Mouse (Mus musculus) cortical plate, adult 2 months (tissue): Measurements from ENCODE around the gene Tsc22d4. TPM values are rescaled to one million over a fixed set of nuclear protein-coding genes. Genes with fewer than 3 reads are reported as not detected.

ENCODE experiments used
- H3K27ac ChIP-seq: fragments of 200-500 bp; 2 replicates; pipeline ENCODE4 v1.5.1; 2012; ENCODE audit warnings: low read length, control low read depth, inconsistent platforms; ENCODE audit not compliant: insufficient read depth
- H3K4me1 ChIP-seq: fragments of 200-500 bp; 2 replicates; pipeline ENCODE4 v1.6.1; 2011; ENCODE audit warnings: low read length; ENCODE audit not compliant: control insufficient read depth, insufficient read depth
- H3K4me3 ChIP-seq: fragments of 200-500 bp; 2 replicates; pipeline ENCODE4 v1.5.1; 2011; ENCODE audit warnings: mild to moderate bottlenecking, low read length, control low read depth; ENCODE audit not compliant: insufficient read depth
- CTCF ChIP-seq: fragments of 200-500 bp; IDR thresholded peaks from 2 replicates; pipeline ENCODE4 v1.5.1; 2011; ENCODE audit warnings: mild to moderate bottlenecking, control low read depth, low read length; ENCODE audit not compliant: insufficient read depth; ENCODE audit errors: extremely low read depth
- POLR2A ChIP-seq: fragments of 200-500 bp; IDR thresholded peaks from 2 replicates; pipeline ENCODE4 v1.6.1; 2011; ENCODE audit warnings: mild to moderate bottlenecking, low read length, control low read depth; ENCODE audit not compliant: insufficient read depth; ENCODE audit errors: extremely low read depth
- polyA plus RNA-seq: library from polyadenylated mRNA; depleted of rRNA; stranded (reverse); fragments of >200 nt; gene quantifications from 2 replicates; pipeline ENCODE4 v1.2.3, GENCODE M21; 2012

Tsc22d4 gene
- polyA plus RNA-seq, 1 experiment: 366 TPM

DNA sequence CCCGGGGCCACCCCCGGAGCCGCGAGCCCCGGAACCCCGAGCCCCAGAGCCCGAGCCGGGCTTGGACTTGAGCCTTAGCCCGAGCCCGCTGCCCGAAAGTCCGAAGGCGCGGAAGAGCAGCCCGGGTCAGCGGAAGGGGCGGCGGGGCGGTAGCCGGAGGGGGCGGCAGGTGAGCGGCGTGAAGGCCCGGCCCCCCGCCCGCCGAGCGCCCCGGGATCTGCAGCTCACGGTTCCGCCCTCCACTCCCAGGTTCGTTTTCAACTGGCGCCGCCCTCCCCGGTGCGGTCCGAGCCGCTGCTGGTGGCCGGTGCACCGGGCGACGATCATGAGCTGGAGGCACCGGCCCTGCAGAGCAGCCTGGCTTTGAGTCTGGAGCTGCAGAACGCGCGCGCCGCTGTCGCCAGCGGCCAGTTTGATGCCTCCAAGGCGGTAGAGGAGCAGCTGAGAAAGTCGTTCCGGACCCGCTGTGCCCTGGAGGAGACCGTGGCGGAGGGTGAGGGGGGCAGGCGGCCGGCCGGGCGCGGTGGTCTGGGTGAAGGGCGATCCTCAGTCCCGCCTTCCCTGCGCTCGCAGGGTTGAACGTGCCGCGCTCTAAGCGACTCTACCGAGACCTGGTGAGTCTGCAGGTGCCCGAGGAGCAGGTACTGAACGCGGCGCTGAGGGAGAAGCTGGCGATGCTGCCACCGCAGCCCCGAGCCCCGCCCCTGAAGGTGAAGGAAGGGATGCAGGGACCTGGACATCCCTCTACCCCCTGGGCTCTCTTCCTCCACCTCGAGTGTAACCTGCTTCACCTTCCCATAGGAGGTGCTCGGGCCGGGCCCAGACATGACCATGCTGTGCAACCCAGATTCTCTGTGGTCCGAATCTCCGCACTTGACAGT, 33.8 kb downstream of the Tsc22d4 start:
- H3K27ac ChIP-seq: no peak overlapping the region
- peaks cover 7% of the 10 kb centered on the region; the same call in 1 of the 2 replicates for H3K4me1 ChIP-seq
- TF ChIP-seq POLR2A: peak; percentile 31; the same call in 1 of the 2 replicates
- TF ChIP-seq CTCF: no peak
- H3K4me3 ChIP-seq: peak overlapping the region; percentile 84

DNA sequence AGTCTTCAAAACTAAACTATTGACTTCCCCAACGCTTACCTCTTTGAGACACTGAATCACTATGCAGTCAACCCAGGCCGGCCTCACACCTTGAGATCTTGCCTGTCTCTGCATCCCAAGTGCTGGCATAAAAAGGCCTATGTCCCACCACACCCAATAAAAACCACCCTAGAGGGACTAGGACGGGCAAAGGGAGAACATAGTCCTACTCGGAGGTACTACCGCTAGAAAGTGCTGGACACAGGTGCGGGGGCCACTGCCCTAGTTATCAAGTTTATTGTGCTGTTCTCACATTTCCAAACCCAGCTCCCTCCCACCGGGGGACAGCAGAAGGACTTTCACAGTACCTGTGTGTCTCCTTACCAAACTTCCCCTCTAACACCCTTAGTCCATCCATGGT, 36.1 kb downstream of the Tsc22d4 start:
- no peak overlapping the region for H3K4me3 ChIP-seq
- no peak overlapping the region for H3K27ac ChIP-seq
- no peak for TF ChIP-seq CTCF
- TF ChIP-seq POLR2A: no peak
- H3K4me1 ChIP-seq: peaks cover 10% of the 10 kb centered on the region; the same call in 1 of the 2 replicates

DNA sequence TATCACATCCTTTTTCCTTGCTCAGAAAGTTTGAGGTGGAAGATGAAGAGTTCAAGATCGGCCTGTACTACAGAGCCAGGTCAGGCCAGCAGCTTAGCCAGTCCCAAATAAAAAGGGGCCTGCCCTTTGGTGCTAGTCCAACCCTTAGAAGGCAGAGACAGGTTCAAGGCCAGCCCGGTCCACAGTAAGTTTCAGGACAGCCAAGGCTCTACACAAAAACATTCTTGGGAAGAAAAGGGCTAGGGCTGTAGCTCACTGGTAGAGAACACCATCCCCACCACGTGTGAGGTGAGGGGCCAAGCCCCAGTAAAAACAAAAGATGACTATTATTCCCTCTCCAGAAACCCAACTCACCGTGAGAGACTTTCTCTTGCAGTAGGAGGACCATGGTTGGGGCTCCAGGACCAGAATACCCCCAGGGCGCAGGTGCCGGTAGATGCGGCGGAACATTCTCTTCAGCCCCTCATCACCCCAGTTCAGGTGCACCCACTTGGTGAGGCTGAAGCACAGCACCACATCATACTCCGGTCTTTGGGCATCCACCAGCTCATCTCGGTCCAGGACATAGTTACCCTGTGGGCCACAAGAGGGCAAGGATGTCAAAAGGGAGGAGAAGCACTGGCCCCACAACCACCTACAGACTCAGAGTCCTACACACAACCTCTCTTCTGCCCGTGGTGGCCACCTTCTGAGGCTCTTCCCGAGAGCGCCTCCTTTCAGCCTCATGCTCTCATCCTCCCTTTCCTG, 37.4 kb downstream of the Tsc22d4 start:
- H3K4me1 ChIP-seq: peaks cover 10% of the 10 kb centered on the region; the same call in 1 of the 2 replicates
- no peak overlapping the region for H3K4me3 ChIP-seq
- no peak for TF ChIP-seq POLR2A
- no peak for TF ChIP-seq CTCF
- no peak overlapping the region for H3K27ac ChIP-seq

DNA sequence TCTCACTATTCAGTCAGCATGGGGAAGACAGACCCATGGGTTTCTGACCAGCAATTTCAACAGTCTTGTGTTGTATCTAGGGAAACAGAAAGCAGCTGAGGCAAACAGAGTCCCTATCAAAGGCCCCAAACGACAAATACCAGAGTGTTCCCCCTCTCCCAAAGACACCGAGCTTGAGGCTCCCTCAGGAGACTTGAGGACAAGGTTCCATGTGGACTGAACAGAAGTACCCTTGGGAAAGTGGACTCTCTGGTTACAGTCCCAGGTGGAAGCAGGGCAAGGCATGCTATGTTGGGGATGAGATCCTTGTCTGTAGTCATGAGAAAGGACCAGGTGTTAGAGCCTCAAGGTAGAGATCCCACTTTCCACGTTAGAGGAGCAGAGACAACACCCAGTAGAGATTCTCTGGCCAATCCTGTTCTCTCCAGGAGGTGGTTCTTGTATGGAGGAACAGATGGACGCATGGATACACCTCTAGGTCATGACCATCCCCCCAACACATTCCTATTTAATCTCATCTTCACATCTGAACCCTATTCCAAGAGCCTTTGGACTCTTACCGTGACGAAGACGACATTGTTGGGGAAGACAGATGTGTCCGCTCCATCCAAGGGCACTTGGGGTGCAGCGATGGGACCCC, 38.5 kb downstream of the Tsc22d4 start:
- no peak for TF ChIP-seq POLR2A
- no peak for TF ChIP-seq CTCF
- H3K4me3 ChIP-seq: peak overlapping the region; percentile 79; the same call in 1 of the 2 replicates
- no peak overlapping the region for H3K27ac ChIP-seq
- H3K4me1 ChIP-seq: peaks cover 10% of the 10 kb centered on the region; the same call in 1 of the 2 replicates

DNA sequence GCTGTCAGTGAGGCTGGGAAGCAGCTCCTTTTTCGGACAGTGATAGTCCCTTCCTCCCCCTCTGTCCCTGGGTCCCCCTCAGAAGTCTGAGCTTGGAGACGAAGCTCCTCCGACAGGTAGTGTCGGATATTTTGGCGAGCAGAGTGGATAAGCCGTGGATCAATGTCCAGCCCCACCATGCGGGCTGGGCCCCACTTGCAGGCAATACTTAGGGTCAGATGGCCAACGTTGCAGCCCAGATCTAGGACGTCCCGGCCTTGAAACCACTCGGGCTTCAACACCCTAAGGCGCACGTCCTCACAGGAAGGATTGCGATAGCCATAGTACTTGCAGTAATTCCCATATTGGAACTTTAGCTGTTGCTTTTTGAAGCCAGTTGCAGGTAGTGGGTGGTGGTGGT, 39.0 kb downstream of the Tsc22d4 start:
- Histone ChIP-seq H3K27ac (no peak overlapping the region), H3K4me1 (peaks cover 10% of the 10 kb centered on the region; the same call in 1 of the 2 replicates)

DNA sequence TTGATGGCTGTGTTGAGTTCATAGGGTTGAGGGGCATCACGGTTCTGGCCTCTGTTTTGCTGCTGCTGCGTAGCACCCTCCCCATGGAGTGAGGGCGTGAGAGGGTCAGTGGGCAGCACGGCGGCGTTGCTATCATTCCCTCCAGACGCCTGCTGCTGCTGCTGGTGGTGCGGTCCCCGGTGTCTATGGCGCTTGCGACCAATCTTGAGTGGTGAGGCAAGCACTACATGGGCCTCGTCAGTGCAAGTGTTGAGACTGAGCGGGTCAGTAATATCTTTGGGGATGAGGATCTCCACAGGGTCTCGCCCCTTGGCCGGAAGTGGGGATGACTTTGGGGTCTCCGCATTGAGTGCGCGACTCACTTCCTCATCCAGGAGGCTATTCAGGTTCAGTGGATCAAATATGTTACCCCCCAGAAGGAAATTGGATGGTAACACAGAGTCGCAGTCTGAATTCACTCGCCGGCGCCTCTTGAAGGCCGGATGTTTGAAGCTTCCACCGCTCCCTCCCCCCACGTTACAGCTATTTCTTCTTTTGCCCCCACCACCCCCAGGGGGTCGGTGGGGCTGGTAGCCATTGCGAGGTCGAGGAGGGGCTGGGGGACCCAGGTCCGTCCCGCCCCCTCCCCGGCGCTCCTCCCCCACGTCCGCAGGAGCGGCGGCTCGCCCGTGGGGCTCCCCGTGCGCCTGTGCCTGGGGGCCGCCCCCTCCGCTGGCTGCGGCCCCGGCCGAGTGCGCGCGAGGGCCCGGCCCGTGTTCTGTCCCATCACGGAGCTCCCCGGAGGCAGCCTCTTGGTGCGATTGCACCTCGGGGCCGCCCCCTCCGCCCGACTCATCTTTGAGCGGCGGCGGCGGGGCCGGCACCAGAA, 39.9 kb downstream of the Tsc22d4 start:
- peaks cover 10% of the 10 kb centered on the region; the same call in 1 of the 2 replicates for H3K4me1 ChIP-seq

More for the DNA sequence above, 39.0 kb downstream of the Tsc22d4 start:
- no peak for TF ChIP-seq POLR2A
- no peak for TF ChIP-seq CTCF
- peak overlapping the region; percentile 79; the same call in 1 of the 2 replicates for H3K4me3 ChIP-seq

DNA sequence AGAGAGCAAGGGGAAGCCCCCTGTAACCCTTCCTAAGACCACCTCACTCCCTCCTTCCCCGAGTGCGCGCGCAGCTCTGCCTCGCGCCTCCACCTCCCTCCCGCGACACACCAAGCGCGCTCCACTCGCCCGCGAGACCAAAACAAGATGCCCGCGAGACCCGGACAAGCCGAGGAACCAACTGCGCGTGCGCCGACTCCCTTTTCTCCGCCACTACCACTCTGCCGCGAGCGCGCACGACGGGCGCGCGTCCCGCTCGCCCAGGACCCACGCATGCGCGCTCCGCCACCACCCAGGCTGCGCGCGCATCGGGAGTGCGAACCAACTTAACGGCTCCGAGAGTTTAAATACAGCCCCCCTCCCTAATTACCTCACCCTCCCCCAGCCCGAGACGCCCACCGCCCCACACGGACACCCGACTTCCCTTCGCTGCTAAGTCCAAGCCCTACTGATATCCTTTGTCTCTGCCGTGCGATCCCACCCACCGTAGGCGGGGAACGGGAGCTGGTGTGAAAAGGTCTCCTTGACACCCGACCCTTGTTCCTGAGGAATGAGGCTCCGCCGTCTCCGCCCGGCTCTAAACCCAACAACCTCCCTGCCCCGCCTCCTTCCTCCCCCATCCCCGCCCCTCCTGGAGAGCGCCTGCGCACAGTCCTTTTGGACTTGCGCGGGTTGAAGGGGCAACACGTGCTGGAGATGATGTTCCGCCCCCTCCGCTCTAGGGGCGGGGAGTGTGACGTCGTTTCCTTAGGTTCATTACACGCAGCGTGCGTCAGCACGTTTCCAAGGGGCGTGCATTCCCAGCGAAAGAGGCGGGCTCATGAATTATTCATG, 40.8 kb downstream of the Tsc22d4 start:
- H3K4me1 ChIP-seq: peaks cover 10% of the 10 kb centered on the region; the same call in 1 of the 2 replicates
- peak overlapping the region; percentile 79 for H3K4me3 ChIP-seq
- peak overlapping the region; percentile 95 for H3K27ac ChIP-seq

More for the DNA sequence above, 39.9 kb downstream of the Tsc22d4 start:
- peak overlapping the region; percentile 79 for H3K4me3 ChIP-seq
- peak overlapping the region; percentile 95 for H3K27ac ChIP-seq
- TF ChIP-seq POLR2A: no peak
- no peak for TF ChIP-seq CTCF

More for the DNA sequence above, 40.8 kb downstream of the Tsc22d4 start:
- peak; percentile 94 for TF ChIP-seq POLR2A
- TF ChIP-seq CTCF: no peak
